Mouse (Mus musculus): ENCODE measurements around the gene Cep131.

GRCm38 (mm10) chr11:120119108-120119507 is 32.5 kb upstream of the Cep131 start:
- TF ChIP-seq CTCF (IDR thresholded peaks at IDR 0.05), result no peak
- no peak for TF ChIP-seq POLR2A (IDR thresholded peaks at IDR 0.05; ENCODE audit: insufficient read depth, low read depth, low read length)

Measured in heart, adult 2 months (tissue).